Mouse (Mus musculus): ENCODE results near the gene Rhox3c. TPM values are rescaled to one million over a fixed set of nuclear protein-coding genes. Genes with fewer than 3 reads are reported as not detected.

Rhox3c gene
- not detected for polyA plus RNA-seq (2014; fragmentation: Illumina TruSeq; extraction: RNeasy Lipid Tissue Mini Kit (QIAGEN cat#74804); ENCODE audit: low read depth, low replicate concordance)

DNA sequence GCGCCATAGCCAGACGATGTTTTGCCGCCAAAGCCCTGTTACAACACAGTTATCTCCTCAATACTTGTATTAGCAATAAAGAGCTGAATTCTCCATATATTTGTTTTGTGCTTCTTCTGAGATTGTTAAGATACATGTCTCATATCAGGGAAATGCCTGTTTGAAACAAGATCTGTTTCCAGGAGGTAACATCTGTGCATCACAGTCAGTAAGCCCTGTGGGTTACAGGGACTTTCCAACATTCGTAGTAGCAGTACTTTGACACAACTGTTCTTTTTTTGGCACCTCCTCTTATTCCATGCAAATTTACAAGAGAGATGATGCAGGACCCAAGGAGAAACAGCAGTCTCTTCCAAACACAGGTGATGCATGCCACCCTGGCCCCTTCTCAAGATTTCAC, at the start of gene Rhox3c:
Gene Rhox3c, plus strand, starts transcription at position 301 of the 400 bp plus-strand sequence.

DNA sequence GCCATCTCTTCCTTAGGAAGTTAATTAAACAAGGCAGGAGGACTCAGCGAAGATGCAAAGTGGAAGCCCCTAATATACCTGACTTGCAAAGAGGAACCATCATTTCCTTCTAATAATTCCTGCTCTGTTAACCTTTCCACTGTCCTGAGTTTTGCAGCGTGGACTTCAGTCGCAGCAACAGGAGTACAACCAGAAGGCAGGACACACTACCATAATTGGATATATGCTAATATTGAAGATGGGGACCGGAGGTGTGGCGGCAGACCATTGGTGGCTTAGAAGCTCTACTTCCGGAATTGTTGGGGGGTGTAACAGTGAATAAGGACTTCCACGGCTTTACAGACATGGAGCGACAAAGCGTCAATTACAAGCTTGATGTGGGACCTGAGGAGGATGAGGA, 46.6 kb upstream of the Rhox3c start, which contains the start of gene Rhox2b:
Gene Rhox2b, plus strand, starts transcription at position 301 of the 400 bp plus-strand sequence.

DNA sequence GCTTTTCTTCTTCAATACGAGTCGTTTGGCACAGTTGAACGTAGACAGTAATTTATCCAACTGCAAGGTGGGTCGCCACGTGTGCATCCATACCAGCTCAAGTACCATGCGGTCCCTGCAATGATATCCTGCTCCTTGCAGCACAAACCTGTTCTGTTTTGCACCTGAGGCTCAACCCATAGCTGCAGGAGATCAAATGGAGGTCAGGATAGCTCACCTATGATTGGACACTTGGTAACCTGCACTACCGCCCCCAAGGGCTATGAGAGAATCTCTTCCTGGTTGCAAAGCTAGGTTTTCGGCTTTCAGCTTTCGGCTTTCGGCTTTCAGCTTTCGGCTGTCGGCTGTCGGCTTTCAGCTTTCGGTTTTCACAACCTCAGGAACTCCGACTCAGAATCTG, 26.2 kb upstream of the Rhox3c start, which contains the start of gene Rhox4b:
Gene Rhox4b, plus strand, starts transcription at position 301 of the 400 bp plus-strand sequence.

DNA sequence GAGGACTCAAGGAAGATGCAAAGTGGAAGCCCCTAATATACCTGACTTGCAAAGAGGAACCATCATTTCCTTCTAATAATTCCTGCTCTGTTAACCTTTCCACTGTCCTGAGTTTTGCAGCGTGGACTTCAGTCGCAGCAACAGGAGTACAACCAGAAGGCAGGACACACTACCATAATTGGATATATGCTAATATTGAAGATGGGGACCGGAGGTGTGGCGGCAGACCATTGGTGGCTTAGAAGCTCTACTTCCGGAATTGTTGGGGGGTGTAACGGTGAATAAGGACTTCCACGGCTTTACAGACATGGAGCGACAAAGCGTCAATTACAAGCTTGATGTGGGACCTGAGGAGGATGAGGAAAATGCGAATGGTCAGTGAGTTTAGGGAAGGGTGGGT, 5.0 kb upstream of the Rhox3c start, which contains the start of gene Rhox2c:
Gene Rhox2c, plus strand, starts transcription at position 301 of the 400 bp plus-strand sequence.

DNA sequence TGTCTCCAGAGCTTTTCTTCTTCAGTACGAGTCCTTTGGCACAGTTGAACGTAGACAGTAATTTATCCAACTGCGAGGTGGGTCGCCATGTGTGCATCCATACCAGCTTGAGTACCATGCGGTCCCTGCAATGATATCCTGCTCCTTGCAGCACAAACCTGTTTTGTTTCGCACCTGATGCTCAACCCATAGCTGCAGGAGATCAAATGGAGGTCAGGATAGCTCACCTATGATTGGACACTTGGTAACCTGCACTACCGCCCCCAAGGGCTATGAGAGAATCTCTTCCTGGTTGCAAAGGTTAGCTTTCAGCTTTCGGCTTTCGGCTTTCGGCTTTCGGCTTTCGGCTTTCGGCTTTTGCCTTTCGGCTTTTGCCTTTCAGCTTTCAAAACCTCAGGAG, 21.7 kb downstream of the Rhox3c start, which contains the start of gene Rhox4c:
Gene Rhox4c, plus strand, starts transcription at position 301 of the 400 bp plus-strand sequence.

DNA sequence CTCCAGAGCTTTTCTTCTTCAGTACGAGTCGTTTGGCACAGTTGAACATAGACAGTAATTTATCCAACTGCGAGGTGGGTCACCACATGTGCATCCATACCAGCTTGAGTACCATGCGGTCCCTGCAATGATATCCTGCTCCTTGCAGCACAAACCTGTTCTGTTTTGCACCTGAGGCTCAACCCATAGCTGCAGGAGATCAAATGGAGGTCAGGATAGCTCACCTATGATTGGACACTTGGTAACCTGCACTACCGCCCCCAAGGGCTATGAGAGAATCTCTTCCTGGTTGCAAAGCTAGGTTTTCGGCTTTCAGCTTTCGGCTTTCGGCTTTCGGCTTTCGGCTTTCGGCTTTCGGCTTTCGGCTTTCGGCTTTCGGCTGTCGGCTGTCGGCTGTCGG, 55.7 kb downstream of the Rhox3c start, which contains the start of gene Rhox4d:
Gene Rhox4d, plus strand, starts transcription at position 301 of the 400 bp plus-strand sequence.

Other genes with a start within 250 kb of the Rhox3c start
- gene Gm9, start 247.5 kb upstream of the Rhox3c start, polyA plus RNA-seq (2014; fragmentation: Illumina TruSeq; extraction: RNeasy Lipid Tissue Mini Kit (QIAGEN cat#74804); ENCODE audit: low read depth, low replicate concordance): not detected
- not detected for gene Rhox1, start 236.3 kb upstream of the Rhox3c start, polyA plus RNA-seq (2014; fragmentation: Illumina TruSeq; extraction: RNeasy Lipid Tissue Mini Kit (QIAGEN cat#74804); ENCODE audit: low read depth, low replicate concordance)
- gene Rhox2a, start 213.6 kb upstream of the Rhox3c start, polyA plus RNA-seq (2014; fragmentation: Illumina TruSeq; extraction: RNeasy Lipid Tissue Mini Kit (QIAGEN cat#74804); ENCODE audit: low read depth, low replicate concordance): not detected
- not detected for gene Rhox3a, start 208.7 kb upstream of the Rhox3c start, polyA plus RNA-seq (2014; fragmentation: Illumina TruSeq; extraction: RNeasy Lipid Tissue Mini Kit (QIAGEN cat#74804); ENCODE audit: low read depth, low replicate concordance)
- not detected for gene Rhox4a, start 193.2 kb upstream of the Rhox3c start, polyA plus RNA-seq (2014; fragmentation: Illumina TruSeq; extraction: RNeasy Lipid Tissue Mini Kit (QIAGEN cat#74804); ENCODE audit: low read depth, low replicate concordance)
- gene Rhox3a2, start 78.6 kb upstream of the Rhox3c start, polyA plus RNA-seq (2014; fragmentation: Illumina TruSeq; extraction: RNeasy Lipid Tissue Mini Kit (QIAGEN cat#74804); ENCODE audit: low read depth, low replicate concordance): not detected
- not detected for gene Rhox4a2, start 67.7 kb upstream of the Rhox3c start, polyA plus RNA-seq (2014; fragmentation: Illumina TruSeq; extraction: RNeasy Lipid Tissue Mini Kit (QIAGEN cat#74804); ENCODE audit: low read depth, low replicate concordance)
- not detected for gene Rhox2b, start 46.5 kb upstream of the Rhox3c start, polyA plus RNA-seq (2014; fragmentation: Illumina TruSeq; extraction: RNeasy Lipid Tissue Mini Kit (QIAGEN cat#74804); ENCODE audit: low read depth, low replicate concordance)
- not detected for gene Rhox4b, start 26.1 kb upstream of the Rhox3c start, polyA plus RNA-seq (2014; fragmentation: Illumina TruSeq; extraction: RNeasy Lipid Tissue Mini Kit (QIAGEN cat#74804); ENCODE audit: low read depth, low replicate concordance)
- not detected for gene Rhox2c, start 4.9 kb upstream of the Rhox3c start, polyA plus RNA-seq (2014; fragmentation: Illumina TruSeq; extraction: RNeasy Lipid Tissue Mini Kit (QIAGEN cat#74804); ENCODE audit: low read depth, low replicate concordance)
- not detected for gene Rhox4c, start 21.8 kb downstream of the Rhox3c start, polyA plus RNA-seq (2014; fragmentation: Illumina TruSeq; extraction: RNeasy Lipid Tissue Mini Kit (QIAGEN cat#74804); ENCODE audit: low read depth, low replicate concordance)
- not detected for gene Rhox2d, start 34.8 kb downstream of the Rhox3c start, polyA plus RNA-seq (2014; fragmentation: Illumina TruSeq; extraction: RNeasy Lipid Tissue Mini Kit (QIAGEN cat#74804); ENCODE audit: low read depth, low replicate concordance)
- not detected for gene Rhox4d, start 55.8 kb downstream of the Rhox3c start, polyA plus RNA-seq (2014; fragmentation: Illumina TruSeq; extraction: RNeasy Lipid Tissue Mini Kit (QIAGEN cat#74804); ENCODE audit: low read depth, low replicate concordance)
- not detected for gene Rhox2e, start 71.9 kb downstream of the Rhox3c start, polyA plus RNA-seq (2014; fragmentation: Illumina TruSeq; extraction: RNeasy Lipid Tissue Mini Kit (QIAGEN cat#74804); ENCODE audit: low read depth, low replicate concordance)
- not detected for gene Rhox3e, start 83.4 kb downstream of the Rhox3c start, polyA plus RNA-seq (2014; fragmentation: Illumina TruSeq; extraction: RNeasy Lipid Tissue Mini Kit (QIAGEN cat#74804); ENCODE audit: low read depth, low replicate concordance)
- not detected for gene Rhox4e, start 98.8 kb downstream of the Rhox3c start, polyA plus RNA-seq (2014; fragmentation: Illumina TruSeq; extraction: RNeasy Lipid Tissue Mini Kit (QIAGEN cat#74804); ENCODE audit: low read depth, low replicate concordance)
- gene Rhox2f, start 112.8 kb downstream of the Rhox3c start, polyA plus RNA-seq (2014; fragmentation: Illumina TruSeq; extraction: RNeasy Lipid Tissue Mini Kit (QIAGEN cat#74804); ENCODE audit: low read depth, low replicate concordance): not detected
- not detected for gene Rhox3f, start 122.4 kb downstream of the Rhox3c start, polyA plus RNA-seq (2014; fragmentation: Illumina TruSeq; extraction: RNeasy Lipid Tissue Mini Kit (QIAGEN cat#74804); ENCODE audit: low read depth, low replicate concordance)
- not detected for gene Rhox4f, start 149.1 kb downstream of the Rhox3c start, polyA plus RNA-seq (2014; fragmentation: Illumina TruSeq; extraction: RNeasy Lipid Tissue Mini Kit (QIAGEN cat#74804); ENCODE audit: low read depth, low replicate concordance)
- not detected for gene Rhox3g, start 170.0 kb downstream of the Rhox3c start, polyA plus RNA-seq (2014; fragmentation: Illumina TruSeq; extraction: RNeasy Lipid Tissue Mini Kit (QIAGEN cat#74804); ENCODE audit: low read depth, low replicate concordance)
- not detected for gene Rhox2g, start 184.9 kb downstream of the Rhox3c start, polyA plus RNA-seq (2014; fragmentation: Illumina TruSeq; extraction: RNeasy Lipid Tissue Mini Kit (QIAGEN cat#74804); ENCODE audit: low read depth, low replicate concordance)
- gene Rhox4g, start 192.7 kb downstream of the Rhox3c start, polyA plus RNA-seq (2014; fragmentation: Illumina TruSeq; extraction: RNeasy Lipid Tissue Mini Kit (QIAGEN cat#74804); ENCODE audit: low read depth, low replicate concordance): not detected
- gene Rhox3h, start 210.2 kb downstream of the Rhox3c start, polyA plus RNA-seq (2014; fragmentation: Illumina TruSeq; extraction: RNeasy Lipid Tissue Mini Kit (QIAGEN cat#74804); ENCODE audit: low read depth, low replicate concordance): not detected
- not detected for gene Rhox2h, start 214.7 kb downstream of the Rhox3c start, polyA plus RNA-seq (2014; fragmentation: Illumina TruSeq; extraction: RNeasy Lipid Tissue Mini Kit (QIAGEN cat#74804); ENCODE audit: low read depth, low replicate concordance)